Mouse (Mus musculus): ENCODE measurements at regions not wholly inside any gene's neighbourhood (a gene's known extent, or its start where the extent isn't known, plus 50 kb on each side); places are given as distances from the start of the nearest gene placed in this dataset.

GRCm38 (mm10) chr16:90599329-90599870 is 127.8 kb downstream of the Mis18a start:
- TF ChIP-seq CTCF (IDR thresholded peaks at IDR 0.05; ENCODE audit: low read depth) (no peak), EP300 (IDR thresholded peaks at IDR 0.05; ENCODE audit: low read depth) (no peak)
